ENCODE assay signal across 12 mouse cellular contexts in genomic region chr5:92524821-92525258, GRCm38 (mm10). TPM values are rescaled to one million over a fixed set of nuclear protein-coding genes. Genes with fewer than 3 reads are reported as not detected.
DNase-seq lines count a peak whose midpoint lies in the region; ATAC-seq and TF ChIP-seq lines count a peak whose summit lies in the region.
"Had no signal": no experiment of that assay in that cellular context is flagged by ENCODE, and none has a peak within 500 bp of the region (broad histone marks: within the 10 kb centered on the region; RNA-seq: fewer than 3 reads in every experiment).

No protein-coding gene starts in this region.

- no peak for TF ChIP-seq POLR2A in MEL (IDR thresholded peaks at IDR 0.05; ENCODE audit: control insufficient read depth in 1 of 2, insufficient read depth in 1 of 2, low read depth in 1 of 2, low read length in 2 of 2, poor library complexity in 1 of 2)

- ATAC-seq in kidney, embryonic 16.5 days (ENCODE audit: low FRiP score, low TSS enrichment), result no peak
- no peak for ATAC-seq in forebrain, embryonic 15.5 days (replicated peaks)

- no peak overlapping the region for H3K4me3 ChIP-seq in kidney, embryonic 16.5 days (ENCODE audit: low read length)
- H3K4me3 ChIP-seq in MEL (ENCODE audit: control insufficient read depth in 1 of 2, insufficient read depth in 1 of 2, low read depth in 2 of 2, low read length in 2 of 2), result peak overlapping the region; percentile 2 to 33
- H3K4me3 ChIP-seq in forebrain, embryonic 15.5 days, result no peak overlapping the region
- H3K4me3 ChIP-seq: hindbrain, embryonic 15.5 days; left cerebral cortex, adult 2 months; stomach, embryonic 15.5 days had no signal

- no peaks in the 10 kb centered on the region for H3K9me3 ChIP-seq in kidney, embryonic 16.5 days (ENCODE audit: low read length)
- no peaks in the 10 kb centered on the region for H3K9me3 ChIP-seq in MEL (replicated peaks; ENCODE audit: insufficient read depth, low read length)
- no peaks in the 10 kb centered on the region for H3K9me3 ChIP-seq in forebrain, embryonic 15.5 days
- H3K9me3 ChIP-seq: hindbrain, embryonic 15.5 days; stomach, embryonic 15.5 days had no signal

- no peaks in the 10 kb centered on the region for H3K79me2 ChIP-seq in MEL (ENCODE audit: control insufficient read depth, insufficient read depth, low read length, poor library complexity)

- no peaks in the 10 kb centered on the region for H3K36me3 ChIP-seq in kidney, embryonic 16.5 days (ENCODE audit: insufficient read depth, low read length)
- H3K36me3 ChIP-seq in MEL (ENCODE audit: control insufficient read depth in 1 of 2, insufficient read depth in 2 of 2, low read length in 2 of 2), result peaks cover 0 to 9% of the 10 kb centered on the region in 2 experiments; a peak in 2 of 4 replicates
- H3K36me3 ChIP-seq in forebrain, embryonic 15.5 days, result no peaks in the 10 kb centered on the region
- H3K36me3 ChIP-seq: hindbrain, embryonic 15.5 days; stomach, embryonic 15.5 days had no signal

- peak; percentile 79 to 85 for TF ChIP-seq EP300 in MEL (IDR thresholded peaks at IDR 0.05; ENCODE audit: low read depth in 1 of 2, low read length in 2 of 2)

- no peaks in the 10 kb centered on the region for H3K4me1 ChIP-seq in kidney, embryonic 16.5 days (ENCODE audit: insufficient read depth, low read length)
- H3K4me1 ChIP-seq in MEL (ENCODE audit: control insufficient read depth in 1 of 2, insufficient read depth in 2 of 2, low read length in 2 of 2), result peaks cover 3 to 13% of the 10 kb centered on the region in 2 experiments; a peak in 3 of 4 replicates
- no peaks in the 10 kb centered on the region for H3K4me1 ChIP-seq in forebrain, embryonic 15.5 days
- H3K4me1 ChIP-seq: hindbrain, embryonic 15.5 days; stomach, embryonic 15.5 days had no signal

- H3K27ac ChIP-seq in kidney, embryonic 16.5 days (ENCODE audit: low read length), result no peak overlapping the region
- no peak overlapping the region for H3K27ac ChIP-seq in MEL (ENCODE audit: control insufficient read depth, low read depth, low read length)
- no peak overlapping the region for H3K27ac ChIP-seq in forebrain, embryonic 15.5 days (replicated peaks)
- H3K27ac ChIP-seq: hindbrain, embryonic 15.5 days; left cerebral cortex, adult 2 months; stomach, embryonic 15.5 days had no signal

- no peak for TF ChIP-seq RAD21 in MEL (IDR thresholded peaks at IDR 0.05; ENCODE audit: low read depth, low read length)

- 60% methylated on average over 6 of the region's 6 CpGs for WGBS in kidney, embryonic 16.5 days
- 71% methylated on average over 6 of the region's 6 CpGs for WGBS in forebrain, embryonic 15.5 days

- no peak overlapping the region for H3K9ac ChIP-seq in kidney, embryonic 16.5 days (replicated peaks; ENCODE audit: low read length)
- H3K9ac ChIP-seq in MEL (ENCODE audit: control insufficient read depth, low read depth, low read length, poor library complexity, severe bottlenecking), result no peak overlapping the region
- H3K9ac ChIP-seq in forebrain, embryonic 15.5 days (replicated peaks), result no peak overlapping the region
- H3K9ac ChIP-seq: hindbrain, embryonic 15.5 days; stomach, embryonic 15.5 days had no signal

- DNase-seq in kidney, adult 11 months, result peak; percentile 43
- DNase-seq in MEL (ENCODE audit: low read depth, low spot score), result peak; percentile 80
- peak; percentile 47 to 53 for DNase-seq in kidney, adult 8-10 months
- DNase-seq in lung, postnatal 25 days (ENCODE audit: low spot score), result peak; percentile 64
- DNase-seq in cerebellum, postnatal 36 days, result no peak
- no peak for DNase-seq in embryo, embryonic 10 days (ENCODE audit: low spot score)
- DNase-seq: cerebellum, adult 9-11 months had no signal

- no peaks in the 10 kb centered on the region for H3K27me3 ChIP-seq in kidney, embryonic 16.5 days (ENCODE audit: insufficient read depth, low read length)
- no peaks in the 10 kb centered on the region for H3K27me3 ChIP-seq in MEL (ENCODE audit: control insufficient read depth in 1 of 2, insufficient read depth in 2 of 2, low read length in 2 of 2)
- no peaks in the 10 kb centered on the region for H3K27me3 ChIP-seq in forebrain, embryonic 15.5 days
- H3K27me3 ChIP-seq: hindbrain, embryonic 15.5 days; stomach, embryonic 15.5 days had no signal

- no peak overlapping the region for H3K4me2 ChIP-seq in kidney, embryonic 16.5 days (replicated peaks; ENCODE audit: low read depth, low read length)
- H3K4me2 ChIP-seq in forebrain, embryonic 15.5 days (replicated peaks), result no peak overlapping the region
- H3K4me2 ChIP-seq: hindbrain, embryonic 15.5 days; stomach, embryonic 15.5 days had no signal

- TF ChIP-seq CTCF in MEL (IDR thresholded peaks at IDR 0.05 in 2 of 3, conservative IDR thresholded peaks at IDR 0.05 in 1 of 3; ENCODE audit: control insufficient read depth in 1 of 3, insufficient read depth in 1 of 3, low read depth in 2 of 3, low read length in 3 of 3, poor library complexity in 1 of 3, severe bottlenecking in 1 of 3), result no peak

TF ChIP-seq in MEL, 35 proteins besides CTCF, POLR2A, EP300 and RAD21:
- TF ChIP-seq MYB (IDR thresholded peaks at IDR 0.05; ENCODE audit: low read depth, low read length) (peak; percentile 83), HCFC1 (IDR thresholded peaks at IDR 0.05; ENCODE audit: low read depth, low read length) (no peak), TBP (IDR thresholded peaks at IDR 0.05; ENCODE audit: low read depth, low read length) (0 out of 2 replicates have a peak, but pooled peaks have one; percentile 14), GATA1 (IDR thresholded peaks at IDR 0.05; ENCODE audit: low read depth, low read length) (peak; percentile 53), RCOR1 (IDR thresholded peaks at IDR 0.05; ENCODE audit: low read depth, low read length) (peak; percentile 73; the same call in 1 of the 2 replicates), TCF12 (IDR thresholded peaks at IDR 0.05; ENCODE audit: low read depth, low read length) (peak; percentile 54), BHLHE40 (IDR thresholded peaks at IDR 0.05; ENCODE audit: borderline replicate concordance, low read depth, low read length) (peak; percentile 6; the same call in 1 of the 2 replicates), SIN3A (IDR thresholded peaks at IDR 0.05; ENCODE audit: low read length) (no peak), POLR2AphosphoS2 (IDR thresholded peaks at IDR 0.05; ENCODE audit: low read length) (no peak), ETS1 (IDR thresholded peaks at IDR 0.05; ENCODE audit: low read depth, low read length) (peak; percentile 42; the same call in 1 of the 2 replicates)

RNA-seq across cellular contexts. Expression of gene Scarb2, which starts 18.2 kb away (rescaled TPM):
- 8.4 and 9.5 TPM in 2 replicates for polyA plus RNA-seq in kidney, embryonic 16.5 days (2015; fragmentation: Nextera tagmentation; extraction: Ambion mirVana)
- total RNA-seq in MEL (2012; rRNA removed), result 14.7 and 16.5 TPM in 2 replicates
- polyA plus RNA-seq in MEL (2012; ENCODE audit: insufficient read depth in 1 of 2, insufficient read length in 2 of 2, low read depth in 1 of 2, low replicate concordance in 2 of 2, missing spikeins in 1 of 2), result 10 to 100 TPM in 1 of 2 experiments, not detected in 1; 13.6 TPM
- polyA plus RNA-seq in forebrain, embryonic 15.5 days (2015; fragmentation: Nextera tagmentation; extraction: Ambion mirVana), result 23.4 and 24.6 TPM in 2 replicates

RNA-seq across cellular contexts. Expression of gene Fam47e, which starts 30.0 kb away (rescaled TPM):
- polyA plus RNA-seq in kidney, embryonic 16.5 days (2015; fragmentation: Nextera tagmentation; extraction: Ambion mirVana), result 0.22 and 0.45 TPM in 2 replicates
- total RNA-seq in MEL (2012; rRNA removed), result not detected in 2 replicates
- not detected for polyA plus RNA-seq in MEL (2012; ENCODE audit: insufficient read depth in 1 of 2, insufficient read length in 2 of 2, low read depth in 1 of 2, low replicate concordance in 2 of 2, missing spikeins in 1 of 2)
- polyA plus RNA-seq in forebrain, embryonic 15.5 days (2015; fragmentation: Nextera tagmentation; extraction: Ambion mirVana), result 0.42 and 0.69 TPM in 2 replicates
- total RNA-seq: left cerebral cortex, adult 2 months had no signal

Comparison
In these comparisons a context has a peak if more than half of its experiments do, and no peak if none do; other contexts are left out.
1. DNase-seq: peak in kidney, adult 11 months (single experiment), MEL (single experiment), kidney, adult 8-10 months (2 of 2) and lung, postnatal 25 days (single experiment); none in cerebellum, postnatal 36 days (0 of 2) and embryo, embryonic 10 days (single experiment).
2. H3K4me3 ChIP-seq: peak in MEL (2 of 2); none in kidney, embryonic 16.5 days (single experiment) and forebrain, embryonic 15.5 days (single experiment).